Mouse (Mus musculus) myocyte (in vitro differentiated cells): ENCODE measurements around the gene Fat3. TPM values are rescaled to one million over a fixed set of nuclear protein-coding genes. Genes with fewer than 3 reads are reported as not detected.

ENCODE experiments used
- H3K27me3 ChIP-seq: one replicate; pipeline ENCODE4 v1.6.1; 2011; ENCODE audit not compliant: control insufficient read depth, insufficient read depth, insufficient read length
- H3K36me3 ChIP-seq: one replicate; pipeline ENCODE4 v1.6.1; 2011; ENCODE audit not compliant: control insufficient read depth, insufficient read depth
- H3K4me2 ChIP-seq: one replicate; pipeline ENCODE4 v1.6.1; 2011; ENCODE audit warnings: low read depth, control low read depth
- H3K4me3 ChIP-seq: one replicate; pipeline ENCODE4 v1.5.1; 2011; ENCODE audit warnings: mild to moderate bottlenecking, control low read depth, moderate library complexity
- H3K79me2 ChIP-seq: one replicate; pipeline ENCODE4 v1.6.1; 2011; ENCODE audit not compliant: control insufficient read depth, insufficient read depth
- H3ac ChIP-seq: one replicate; pipeline ENCODE4 v1.6.1; 2011; ENCODE audit not compliant: control insufficient read depth, insufficient read length
- CEBPB ChIP-seq: IDR thresholded peaks from 2 replicates; pipeline ENCODE4 v1.6.1; 2011; ENCODE audit warnings: mild to moderate bottlenecking, moderate library complexity; ENCODE audit not compliant: poor library complexity, insufficient read depth, severe bottlenecking
- E2F4 ChIP-seq: IDR thresholded peaks from one replicate; pipeline ENCODE4 v1.6.1; 2011; ENCODE audit warnings: mild to moderate bottlenecking, control low read depth, moderate library complexity; ENCODE audit not compliant: insufficient read depth
- MAX ChIP-seq: IDR thresholded peaks from one replicate; pipeline ENCODE4 v1.6.1; 2011; ENCODE audit warnings: low read depth, mild to moderate bottlenecking, control low read depth
- MYOD1 ChIP-seq, 3 experiments: IDR thresholded peaks; one replicate each; pipeline ENCODE4 v1.6.1; 2011; ENCODE audit warnings: control low read depth in 2 of 3, low read depth in 2 of 3, mild to moderate bottlenecking in 2 of 3, moderate library complexity in 1 of 3; ENCODE audit not compliant: insufficient read length in 2 of 3, control insufficient read depth in 1 of 3
- MYOG ChIP-seq, 3 experiments: IDR thresholded peaks; one replicate each; pipeline ENCODE4 v1.6.1; 2011; ENCODE audit warnings: control low read depth in 2 of 3, low read depth in 2 of 3, mild to moderate bottlenecking in 2 of 3; ENCODE audit not compliant: insufficient read length in 2 of 3, control insufficient read depth in 1 of 3, insufficient read depth in 1 of 3
- POLR2A ChIP-seq: IDR thresholded peaks from one replicate; pipeline ENCODE4 v1.6.1; 2011; ENCODE audit warnings: low read depth, mild to moderate bottlenecking, control low read depth, moderate library complexity; ENCODE audit not compliant: insufficient read length
- POLR2AphosphoS2 ChIP-seq: IDR thresholded peaks from one replicate; pipeline ENCODE4 v1.6.1; 2011; ENCODE audit warnings: low read depth, control low read depth; ENCODE audit not compliant: insufficient read length
- REST ChIP-seq: IDR thresholded peaks from one replicate; pipeline ENCODE4 v1.6.1; 2011; ENCODE audit warnings: mild to moderate bottlenecking, control low read depth, moderate library complexity; ENCODE audit not compliant: insufficient read depth, insufficient read length
- SRF ChIP-seq: IDR thresholded peaks from one replicate; pipeline ENCODE4 v1.6.1; 2011; ENCODE audit warnings: low read depth; ENCODE audit not compliant: control insufficient read depth, insufficient read length
- TCF12 ChIP-seq: IDR thresholded peaks from one replicate; pipeline ENCODE4 v1.6.1; 2011; ENCODE audit warnings: mild to moderate bottlenecking, control low read depth; ENCODE audit not compliant: poor library complexity, insufficient read depth, severe bottlenecking
- TCF3 ChIP-seq: IDR thresholded peaks from one replicate; pipeline ENCODE4 v1.6.1; 2011; ENCODE audit warnings: low read depth, control low read depth; ENCODE audit not compliant: insufficient read length
- USF1 ChIP-seq: IDR thresholded peaks from one replicate; pipeline ENCODE4 v1.6.1; 2011; ENCODE audit warnings: low read depth, mild to moderate bottlenecking, control low read depth, moderate library complexity
- polyA plus RNA-seq: library from polyadenylated mRNA; unstranded; fragments of >200 nt; fragmentation: generic; extraction: Trizol; gene quantifications from one replicate; pipeline ENCODE4 v1.2.1, GENCODE M21; 2012; ENCODE audit warnings: missing spikeins

Gene Fat3
- polyA plus RNA-seq, 1 experiment, result not detected

GRCm38 (mm10) chr9:16422707-16423106 lies 78.4 kb downstream of the Fat3 start:
- Histone ChIP-seq H3K36me3 (no peaks in the 10 kb centered on the region), H3K79me2 (no peaks in the 10 kb centered on the region), H3K4me3 (no peak overlapping the region), H3ac (no peak overlapping the region), H3K4me2 (no peak overlapping the region), H3K27me3 (no peaks in the 10 kb centered on the region)
- no peak for TF ChIP-seq TCF12
- no peak for TF ChIP-seq CEBPB
- no peak for TF ChIP-seq E2F4
- no peak for TF ChIP-seq MYOG (IDR thresholded peaks at IDR 0.05; ENCODE audit: control insufficient read depth in 1 of 3, insufficient read depth in 1 of 3, insufficient read length in 2 of 3, low read depth in 2 of 3)
- no peak for TF ChIP-seq TCF3
- TF ChIP-seq MYOD1 (IDR thresholded peaks at IDR 0.05; ENCODE audit: control insufficient read depth in 1 of 3, insufficient read length in 2 of 3, low read depth in 2 of 3), result no peak
- no peak for TF ChIP-seq REST
- no peak for TF ChIP-seq USF1
- no peak for TF ChIP-seq MAX
- no peak for TF ChIP-seq POLR2A
- no peak for TF ChIP-seq POLR2AphosphoS2
- TF ChIP-seq SRF, result no peak

GRCm38 (mm10) chr9:16402815-16403214 lies 98.3 kb downstream of the Fat3 start:
- no peak overlapping the region for H3K4me3 ChIP-seq
- no peaks in the 10 kb centered on the region for H3K79me2 ChIP-seq
- TF ChIP-seq MYOD1 (IDR thresholded peaks at IDR 0.05; ENCODE audit: control insufficient read depth in 1 of 3, insufficient read length in 2 of 3, low read depth in 2 of 3) (no peak), CEBPB (no peak), MAX (no peak), TCF3 (no peak), POLR2A (no peak), TCF12 (no peak), MYOG (IDR thresholded peaks at IDR 0.05; ENCODE audit: control insufficient read depth in 1 of 3, insufficient read depth in 1 of 3, insufficient read length in 2 of 3, low read depth in 2 of 3) (no peak), SRF (no peak), REST (no peak), POLR2AphosphoS2 (no peak), E2F4 (no peak), USF1 (no peak)
- H3ac ChIP-seq, result no peak overlapping the region
- no peak overlapping the region for H3K4me2 ChIP-seq
- H3K36me3 ChIP-seq, result no peaks in the 10 kb centered on the region
- no peaks in the 10 kb centered on the region for H3K27me3 ChIP-seq

DNA sequence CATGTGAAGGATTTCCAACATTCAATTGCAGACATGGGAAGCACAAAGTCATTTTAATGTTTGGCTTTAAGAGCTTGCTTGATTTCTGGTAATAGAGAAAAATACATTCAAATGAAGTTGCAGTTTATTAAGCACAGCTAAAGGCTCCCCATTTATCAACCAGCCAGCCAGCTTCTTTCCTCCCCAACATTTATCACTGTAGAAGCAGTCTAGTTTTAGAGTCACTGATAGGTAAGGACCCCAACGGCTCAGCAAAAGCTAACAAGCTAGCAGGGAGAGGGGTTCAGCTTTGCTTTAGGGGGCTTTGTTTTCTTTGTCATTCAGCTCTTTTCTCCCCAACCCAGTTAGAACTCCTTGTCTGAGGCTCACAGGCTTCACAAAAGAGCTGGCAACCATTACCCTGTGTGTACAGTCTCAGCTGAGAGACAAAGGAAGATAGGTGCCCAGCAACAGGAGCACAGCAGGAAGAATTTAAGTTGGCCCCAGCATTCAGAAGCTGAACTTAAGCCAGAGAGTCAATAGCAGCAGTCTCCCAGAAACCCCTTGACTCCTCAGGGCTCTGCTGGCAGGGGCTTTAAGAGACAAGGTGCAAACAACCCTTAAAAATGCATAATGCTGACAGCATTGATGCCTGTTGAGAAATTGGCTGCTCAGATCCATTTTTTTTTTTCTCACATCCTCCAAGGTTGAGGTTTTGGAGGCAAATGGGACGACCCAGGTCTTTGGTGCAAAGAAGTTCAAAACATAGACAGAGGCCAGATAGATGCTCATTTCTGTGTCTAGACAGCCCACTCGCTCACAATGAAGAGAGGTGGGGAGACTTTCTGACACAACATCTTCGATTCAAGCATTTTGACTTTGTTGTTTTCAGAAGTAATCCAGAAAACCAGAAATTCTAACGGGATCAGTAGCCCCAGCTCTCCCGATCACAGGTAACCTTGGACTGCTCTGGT lies 102.1 kb downstream of the Fat3 start:
- Histone ChIP-seq H3K4me3 (no peak overlapping the region), H3K36me3 (no peaks in the 10 kb centered on the region), H3ac (no peak overlapping the region), H3K79me2 (no peaks in the 10 kb centered on the region), H3K27me3 (no peaks in the 10 kb centered on the region), H3K4me2 (no peak overlapping the region)
- TF ChIP-seq MAX, result no peak
- TF ChIP-seq MYOD1 (IDR thresholded peaks at IDR 0.05; ENCODE audit: control insufficient read depth in 1 of 3, insufficient read length in 2 of 3, low read depth in 2 of 3), result no peak
- no peak for TF ChIP-seq TCF12
- TF ChIP-seq CEBPB, result no peak
- no peak for TF ChIP-seq USF1
- no peak for TF ChIP-seq REST
- no peak for TF ChIP-seq SRF
- no peak for TF ChIP-seq MYOG (IDR thresholded peaks at IDR 0.05; ENCODE audit: control insufficient read depth in 1 of 3, insufficient read depth in 1 of 3, insufficient read length in 2 of 3, low read depth in 2 of 3)
- no peak for TF ChIP-seq E2F4
- TF ChIP-seq POLR2AphosphoS2, result no peak

GRCm38 (mm10) chr9:16389141-16389540 lies 111.9 kb downstream of the Fat3 start:
- H3ac ChIP-seq, result no peak overlapping the region
- no peak overlapping the region for H3K4me2 ChIP-seq
- H3K27me3 ChIP-seq, result no peaks in the 10 kb centered on the region
- no peaks in the 10 kb centered on the region for H3K79me2 ChIP-seq
- no peak overlapping the region for H3K4me3 ChIP-seq
- no peak for TF ChIP-seq USF1
- TF ChIP-seq TCF3, result no peak
- TF ChIP-seq E2F4, result no peak
- TF ChIP-seq POLR2A, result no peak
- no peak for TF ChIP-seq POLR2AphosphoS2
- no peak for TF ChIP-seq REST
- no peak for TF ChIP-seq TCF12
- TF ChIP-seq SRF, result no peak
- no peak for TF ChIP-seq MAX
- no peak for TF ChIP-seq CEBPB
- TF ChIP-seq MYOG (IDR thresholded peaks at IDR 0.05; ENCODE audit: control insufficient read depth in 1 of 3, insufficient read depth in 1 of 3, insufficient read length in 2 of 3, low read depth in 2 of 3), result no peak
- no peak for TF ChIP-seq MYOD1 (IDR thresholded peaks at IDR 0.05; ENCODE audit: control insufficient read depth in 1 of 3, insufficient read length in 2 of 3, low read depth in 2 of 3)
- no peaks in the 10 kb centered on the region for H3K36me3 ChIP-seq
